Mouse (Mus musculus) frontal cortex, adult 2 months (tissue): ENCODE data around the gene Chrna9. TPM values are rescaled to one million over a fixed set of nuclear protein-coding genes. Genes with fewer than 3 reads are reported as not detected.

Experiments used
- DNase-seq, 2 experiments: peaks; one replicate each; pipeline ENCODE4 v3.0.0; 2022; ENCODE audit warnings: low spot score in 1 of 2; ENCODE audit errors: extremely low spot score in 1 of 2
- polyA plus RNA-seq: library from polyadenylated mRNA; depleted of rRNA; stranded (reverse); fragments of >200 nt; gene quantifications from 2 replicates; pipeline ENCODE4 v1.2.3, GENCODE M21; 2012

Chrna9 gene
- polyA plus RNA-seq, 1 experiment: not detected

GRCm38 (mm10) chr5:65918601-65919000, 16.1 kb upstream of the Chrna9 start:
- no peak for DNase-seq

GRCm38 (mm10) chr5:65919326-65919725, 15.4 kb upstream of the Chrna9 start:
- no peak for DNase-seq

GRCm38 (mm10) chr5:65919904-65920303, 14.8 kb upstream of the Chrna9 start:
- no peak for DNase-seq

- DNase-seq: no peak
Measured at GRCm38 (mm10) chr5:65920701-65921426, 13.9 kb upstream of the Chrna9 start.

- no peak for DNase-seq
Measured at GRCm38 (mm10) chr5:65921477-65922138, 13.1 kb upstream of the Chrna9 start.

GRCm38 (mm10) chr5:65926666-65927065, 8.1 kb upstream of the Chrna9 start:
- DNase-seq: no peak

GRCm38 (mm10) chr5:65929162-65929561, 5.6 kb upstream of the Chrna9 start:
- no peak for DNase-seq

GRCm38 (mm10) chr5:65930171-65930570, 4.5 kb upstream of the Chrna9 start:
- no peak for DNase-seq

- DNase-seq: no peak
Measured at GRCm38 (mm10) chr5:65933258-65933657, 1.5 kb upstream of the Chrna9 start.

- DNase-seq: no peak
Measured at GRCm38 (mm10) chr5:65933764-65934163, 957 bp upstream of the Chrna9 start.

- DNase-seq: no peak
Measured at GRCm38 (mm10) chr5:65937011-65937726, 2.4 kb downstream of the Chrna9 start.

- DNase-seq: peak; percentile 56 to 90
Measured at GRCm38 (mm10) chr5:65937998-65938715, 3.4 kb downstream of the Chrna9 start.

GRCm38 (mm10) chr5:65941145-65941544, 6.4 kb downstream of the Chrna9 start:
- DNase-seq: no peak

- no peak for DNase-seq
Measured at GRCm38 (mm10) chr5:65949822-65950221, 15.1 kb downstream of the Chrna9 start.

- peak; percentile 34 to 66 for DNase-seq
Measured at GRCm38 (mm10) chr5:65950236-65950635, 15.5 kb downstream of the Chrna9 start.

- DNase-seq: no peak
Measured at GRCm38 (mm10) chr5:65950679-65951512, 16.2 kb downstream of the Chrna9 start.

- no peak for DNase-seq
Measured at GRCm38 (mm10) chr5:65951513-65951909, 16.8 kb downstream of the Chrna9 start.

- no peak for DNase-seq
Measured at GRCm38 (mm10) chr5:65954130-65955080, 19.7 kb downstream of the Chrna9 start.
